Mouse (Mus musculus) left cerebral cortex, postnatal 4 days (tissue): ENCODE measurements around the gene Card10. TPM values are rescaled to one million over a fixed set of nuclear protein-coding genes. Genes with fewer than 3 reads are reported as not detected.
"Not testable (repeated sequence)": the region's sequence is repeated elsewhere in the genome, so short reads cannot be mapped to it uniquely, and the experiment has no call there.

Experiments
- DNase-seq: peaks from one replicate; pipeline ENCODE4 v3.0.0-alpha.2; 2022
- intact Hi-C: fragments of 180-260 bp; cut with DNase I; formaldehyde crosslinking; loops from one replicate; pipeline ENCODE4 v1.15.1; 2025
- total RNA-seq, 2 experiments: library from RNA; stranded (reverse); gene quantifications; 2 replicates each; pipeline ENCODE4 v1.2.3; 2021

The Card10 gene
- 1 to 10 TPM; 5.2 to 5.4 TPM for total RNA-seq

DNA sequence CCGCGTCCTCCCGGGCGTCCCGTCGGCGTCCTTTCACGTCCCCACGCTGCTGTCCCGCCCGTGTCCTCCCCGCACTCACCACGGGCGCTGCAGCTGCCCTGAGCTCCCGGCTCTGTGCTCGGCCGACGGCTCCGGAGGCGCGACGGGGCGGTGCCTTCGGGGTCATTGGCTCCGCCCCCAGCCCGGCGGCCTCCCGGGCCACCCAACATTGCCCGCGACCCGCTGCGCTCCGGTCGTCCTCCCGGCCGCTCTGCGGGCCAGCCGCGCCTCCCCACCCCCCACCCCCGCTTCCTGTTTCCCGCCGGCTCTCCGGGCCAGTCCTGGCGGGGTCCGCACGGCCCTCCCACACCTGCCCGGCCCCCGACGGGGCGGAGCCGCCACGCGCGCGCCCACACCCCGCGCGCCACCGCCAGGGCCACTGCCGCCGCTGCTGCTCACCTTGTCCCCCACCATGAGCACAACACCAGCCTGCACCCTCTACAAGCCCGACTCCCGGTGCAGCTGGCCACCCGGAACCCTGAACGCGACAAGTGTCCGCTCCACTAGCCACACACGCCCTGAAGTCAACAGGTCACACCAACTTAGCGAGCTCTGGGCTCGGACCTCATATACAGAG lies at the start of gene Card10:
TSS of gene Card10 (minus strand) at position 267 of the 616 bp plus-strand sequence.
- DNase-seq, result no peak
- intact Hi-C loops, result no loop called here

DNA sequence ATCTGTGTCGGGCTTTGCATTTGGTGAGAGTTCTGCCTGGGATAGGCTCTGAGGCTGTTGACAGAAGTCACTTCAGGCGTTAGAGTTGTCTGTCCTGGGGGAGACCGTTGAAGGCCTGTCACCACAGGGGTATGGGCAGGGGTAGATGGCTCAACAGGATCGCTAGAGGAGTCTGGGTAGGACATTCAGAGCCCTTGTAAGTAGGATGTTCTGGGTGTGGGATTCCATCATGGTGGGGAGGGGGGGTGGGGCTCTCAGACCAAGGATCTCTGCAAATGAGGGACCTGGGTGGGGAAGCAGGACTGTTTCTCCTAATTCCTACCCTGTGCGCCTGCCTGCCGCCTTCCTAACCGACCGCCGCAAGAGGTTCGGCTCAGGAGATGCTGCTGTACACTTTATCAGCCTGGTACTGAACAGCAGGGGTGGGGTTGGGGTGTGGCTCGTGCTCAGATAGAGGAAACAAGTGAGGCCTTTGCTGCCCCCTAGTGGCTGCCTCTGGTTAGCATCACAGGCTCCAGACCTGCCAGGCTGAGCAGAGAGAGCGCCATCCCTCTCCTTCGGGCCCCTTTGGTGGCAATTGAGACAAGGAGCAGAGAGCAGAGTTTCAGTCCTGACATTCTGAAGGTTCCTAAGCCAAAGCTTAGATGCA lies 48.8 kb upstream of the Card10 start:
- peak; percentile 96 for DNase-seq
- intact Hi-C loops, result no loop called here

DNA sequence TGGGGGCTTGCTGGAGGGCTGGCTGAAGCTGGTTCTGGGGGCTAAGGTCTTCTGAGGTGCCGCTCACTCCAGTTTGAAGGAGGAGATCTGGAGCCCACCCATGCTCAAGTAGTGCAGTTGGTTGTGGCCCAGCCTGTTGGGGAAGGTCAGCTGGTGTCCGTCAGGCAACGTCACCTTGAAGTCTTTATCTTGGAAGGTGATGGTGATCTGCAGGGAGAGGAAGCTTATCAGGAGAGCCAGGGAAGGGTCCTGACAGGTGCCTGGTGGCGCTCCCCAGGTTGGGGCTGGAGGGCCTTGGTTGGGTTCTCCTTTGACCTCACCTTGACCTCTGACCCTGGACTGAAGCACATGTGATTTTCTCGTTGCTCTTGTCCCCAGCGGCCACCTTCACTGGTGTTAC lies 48.1 kb upstream of the Card10 start:
- no peak for DNase-seq
- intact Hi-C loops, result no loop called here

DNA sequence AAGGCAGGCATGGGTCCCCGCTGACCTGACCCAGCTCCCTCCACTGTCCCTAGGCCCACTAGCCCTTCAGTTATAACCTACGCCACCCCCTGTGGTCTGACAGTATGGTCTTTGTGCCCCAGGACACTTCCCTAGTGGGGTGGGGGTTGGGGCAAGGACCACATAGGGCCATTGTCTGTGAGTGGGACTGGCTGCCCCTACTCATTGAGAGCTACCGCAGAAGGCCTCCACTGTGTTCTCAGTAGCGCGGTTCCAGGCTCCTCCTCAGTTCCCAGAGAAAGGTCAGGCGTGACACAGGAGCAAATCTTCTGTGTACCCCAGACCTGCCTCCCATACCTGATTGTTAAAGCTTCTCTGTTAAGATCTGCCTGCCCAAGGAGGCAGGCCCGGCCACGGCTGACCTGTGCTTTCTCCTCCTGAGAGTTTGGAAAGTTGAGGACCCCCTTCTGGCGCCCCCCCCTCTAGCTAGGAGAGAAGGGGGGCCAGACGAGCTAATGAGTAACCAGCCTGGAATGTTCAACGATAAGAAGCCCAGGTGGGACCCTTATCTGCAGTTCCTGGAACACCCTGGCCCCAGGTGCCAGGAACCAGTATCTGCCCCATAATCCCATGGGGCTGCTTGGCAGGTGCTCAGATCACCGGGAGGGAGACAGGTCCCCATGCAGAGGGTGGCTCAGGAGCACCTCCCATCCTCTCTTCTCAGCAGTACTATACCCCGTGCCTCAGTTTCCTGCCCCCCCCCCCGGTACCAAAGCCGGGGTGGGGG lies 47.4 kb upstream of the Card10 start:
- DNase-seq, result no peak
- intact Hi-C loops, result no loop called here

DNA sequence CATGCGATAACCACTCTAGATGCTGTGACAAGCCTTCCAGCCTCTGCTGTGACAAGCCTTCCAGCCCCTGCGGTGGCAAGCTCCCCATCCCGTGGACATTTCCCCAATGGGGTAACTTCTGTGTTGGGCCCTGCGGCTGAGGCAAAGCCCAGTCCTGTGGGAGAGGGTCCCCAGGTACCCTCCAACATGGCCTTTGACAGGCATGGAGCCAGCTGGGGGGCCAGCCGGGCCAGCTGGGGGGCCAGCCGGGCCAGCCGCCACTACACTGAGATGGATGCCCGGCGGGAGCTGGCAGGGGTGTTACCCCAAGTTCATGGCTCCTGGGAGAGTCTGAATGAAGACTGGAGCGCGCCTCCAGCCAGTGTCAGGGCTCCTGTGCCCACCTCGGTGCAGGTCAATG lies 46.6 kb upstream of the Card10 start:
- DNase-seq, result no peak
- intact Hi-C loops, result no loop called here

DNA sequence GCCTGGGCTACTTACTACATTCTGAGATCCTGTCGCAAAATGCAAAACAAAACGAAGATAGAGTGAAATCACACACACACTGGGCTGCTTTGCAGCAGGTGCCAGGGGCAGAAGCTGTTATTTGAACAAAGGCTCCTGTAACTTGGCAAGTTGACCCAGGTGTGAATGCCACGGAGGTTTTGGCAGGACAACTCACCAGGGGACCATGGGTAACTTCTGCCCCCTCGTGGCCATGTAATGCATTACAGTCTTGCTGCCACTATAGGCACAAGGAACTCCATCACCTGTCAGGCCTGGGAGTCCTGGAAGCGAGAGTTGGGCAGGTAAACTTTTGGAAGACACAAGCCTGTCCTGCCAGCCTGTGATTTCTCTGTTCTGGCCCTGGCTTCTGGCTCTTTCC lies 45.6 kb upstream of the Card10 start:
- intact Hi-C loops, result no loop called here

DNA sequence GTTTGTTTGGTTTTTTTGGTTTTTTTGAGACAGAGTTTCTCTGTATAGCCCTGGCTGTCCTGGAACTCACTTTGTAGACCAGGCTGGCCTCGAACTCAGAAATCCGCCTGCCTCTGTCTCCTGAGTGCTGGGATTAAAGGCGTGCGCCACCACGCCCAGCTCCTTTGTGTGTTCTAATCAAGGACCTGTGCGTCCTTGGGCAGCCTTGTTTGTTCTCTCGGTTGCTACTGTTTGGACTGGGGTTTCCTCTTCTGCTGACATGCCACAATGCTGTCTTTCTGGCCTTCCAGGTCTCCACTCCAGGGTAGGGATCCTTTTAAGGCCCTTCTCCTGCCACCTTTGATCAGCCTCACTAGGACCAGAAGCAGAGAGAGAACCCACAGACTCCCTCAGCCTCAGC lies 44.0 kb upstream of the Card10 start:
- intact Hi-C loops, DNase-seq: not testable (repeated sequence)

More for the DNA sequence above, 45.6 kb upstream of the Card10 start:
- peak; percentile 73 for DNase-seq

DNA sequence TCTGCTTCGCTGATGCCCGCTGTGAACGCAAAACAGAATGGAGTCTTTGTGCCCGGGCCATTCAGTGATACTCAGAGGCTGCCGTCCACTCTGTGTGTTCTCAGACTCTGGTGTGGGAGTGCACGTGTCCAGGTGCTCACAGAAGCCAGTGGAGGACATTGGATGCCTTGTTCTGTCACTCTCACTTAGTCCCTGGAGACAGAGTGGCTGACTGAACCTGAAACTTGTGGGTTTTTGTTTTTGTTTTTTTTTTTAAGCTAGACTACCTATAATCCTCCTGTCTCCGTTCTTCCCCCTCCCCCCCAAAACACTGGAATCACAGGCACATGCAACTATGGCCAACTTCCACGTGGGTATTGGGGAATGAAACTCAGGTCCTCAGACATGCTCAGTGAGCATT lies 43.5 kb upstream of the Card10 start:
- intact Hi-C loops, result no loop called here
- DNase-seq, result no peak

DNA sequence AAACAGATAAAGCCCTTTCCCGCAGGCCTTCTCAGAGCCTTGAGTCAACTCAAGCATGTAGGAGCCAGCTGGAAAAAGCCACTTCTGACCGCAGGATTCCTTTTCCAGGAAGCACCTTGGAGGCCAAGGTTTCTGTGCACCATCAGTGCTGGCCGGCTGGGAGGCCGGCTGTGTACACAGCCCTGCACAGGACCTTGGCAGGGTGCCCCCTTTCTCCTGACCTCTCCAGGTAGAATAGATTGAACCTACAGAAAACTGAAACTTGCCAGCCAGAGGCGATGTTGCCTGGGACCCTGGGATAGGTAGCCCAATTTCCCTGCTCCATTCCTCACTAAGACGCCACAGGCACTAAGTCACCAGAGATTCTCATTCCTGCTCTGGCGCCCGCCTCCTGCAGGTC lies 43.0 kb upstream of the Card10 start:
- intact Hi-C loops, result no loop called here
- DNase-seq, result no peak

DNA sequence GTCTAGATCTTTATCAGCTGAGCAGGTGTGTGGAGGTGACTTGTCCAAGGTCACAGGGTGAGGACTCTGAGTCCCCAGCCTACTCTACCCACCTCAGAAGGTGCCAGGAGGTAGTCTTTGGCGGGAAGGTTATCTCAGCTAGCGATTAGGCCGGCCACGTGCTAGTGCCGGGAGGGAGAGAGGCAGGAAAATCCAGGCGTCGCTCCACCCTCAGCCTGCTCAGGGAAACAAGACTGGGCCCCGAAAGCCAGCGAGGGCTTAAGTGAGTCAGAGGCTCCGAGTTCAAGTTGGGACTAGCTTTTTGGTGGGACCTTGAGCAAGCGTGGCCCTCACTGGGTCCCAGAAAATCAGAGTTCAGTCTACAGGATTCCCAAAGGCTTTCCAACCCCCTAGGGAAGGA lies 42.5 kb upstream of the Card10 start:
- DNase-seq, result no peak
- intact Hi-C loops, result no loop called here

DNA sequence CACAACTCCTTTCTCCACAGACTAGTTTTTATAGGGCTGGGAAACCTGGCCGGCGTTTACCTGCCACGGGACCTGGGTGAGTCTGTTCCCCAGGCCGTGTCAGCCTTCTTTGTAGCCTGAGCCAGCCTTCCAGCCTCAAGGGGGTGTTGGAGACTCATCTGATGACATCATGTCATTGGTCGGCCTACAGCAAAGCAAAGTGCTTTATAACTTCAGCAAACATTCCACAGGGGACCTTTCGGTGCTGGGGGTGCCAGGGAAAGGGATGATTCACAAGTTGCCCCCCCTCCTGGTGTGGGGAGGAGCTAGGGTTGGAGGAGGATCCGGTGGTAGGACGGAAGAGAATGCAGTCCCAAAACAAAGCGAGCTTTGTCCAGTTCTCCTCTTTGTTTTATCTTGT lies 41.9 kb upstream of the Card10 start:
- no peak for DNase-seq

DNA sequence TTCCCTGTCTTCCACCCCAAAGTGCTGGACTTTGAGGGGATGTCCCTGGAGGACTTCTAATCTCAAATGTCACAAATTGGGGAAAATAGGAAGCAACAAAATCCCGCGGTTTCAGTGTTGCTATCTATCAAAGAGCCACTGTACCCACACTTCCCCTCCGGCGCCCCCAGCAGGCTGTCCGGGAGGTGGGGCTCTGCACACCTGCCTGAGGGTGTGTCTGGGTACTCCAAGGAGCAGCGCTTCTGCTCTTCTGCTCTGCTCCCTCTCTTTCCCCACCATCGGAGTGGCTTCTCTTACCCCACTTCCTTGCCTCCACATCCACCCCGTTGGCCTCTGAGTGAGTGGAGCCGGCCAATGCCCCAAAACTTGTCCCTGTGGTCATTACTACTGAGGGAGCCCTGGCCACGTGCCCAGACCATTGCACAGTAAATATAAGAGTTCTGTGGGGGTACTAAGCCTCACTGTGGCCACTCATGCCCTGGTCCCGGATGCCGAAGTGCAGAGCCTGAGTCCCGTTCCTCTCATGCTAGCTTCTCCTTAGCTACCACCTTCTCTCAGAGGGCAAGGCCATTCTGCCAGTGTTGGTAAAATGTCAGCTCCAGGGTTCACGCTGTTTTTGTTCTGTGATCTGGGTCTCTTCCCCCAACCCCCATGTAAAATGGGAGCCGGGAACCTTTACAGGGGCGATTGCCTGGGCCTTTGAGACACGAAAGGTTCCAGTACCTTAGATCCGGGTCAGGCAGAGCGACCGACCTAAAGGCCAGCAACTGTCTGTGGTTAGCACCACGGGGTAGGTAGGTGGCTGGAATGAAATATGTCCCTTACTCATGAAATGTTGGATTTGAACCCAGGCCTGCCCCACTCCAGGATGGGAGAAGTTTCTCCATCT lies 41.0 kb upstream of the Card10 start:
- intact Hi-C loops, result no loop called here

More for the DNA sequence above, 41.9 kb upstream of the Card10 start:
- intact Hi-C loops, result no loop called here

DNA sequence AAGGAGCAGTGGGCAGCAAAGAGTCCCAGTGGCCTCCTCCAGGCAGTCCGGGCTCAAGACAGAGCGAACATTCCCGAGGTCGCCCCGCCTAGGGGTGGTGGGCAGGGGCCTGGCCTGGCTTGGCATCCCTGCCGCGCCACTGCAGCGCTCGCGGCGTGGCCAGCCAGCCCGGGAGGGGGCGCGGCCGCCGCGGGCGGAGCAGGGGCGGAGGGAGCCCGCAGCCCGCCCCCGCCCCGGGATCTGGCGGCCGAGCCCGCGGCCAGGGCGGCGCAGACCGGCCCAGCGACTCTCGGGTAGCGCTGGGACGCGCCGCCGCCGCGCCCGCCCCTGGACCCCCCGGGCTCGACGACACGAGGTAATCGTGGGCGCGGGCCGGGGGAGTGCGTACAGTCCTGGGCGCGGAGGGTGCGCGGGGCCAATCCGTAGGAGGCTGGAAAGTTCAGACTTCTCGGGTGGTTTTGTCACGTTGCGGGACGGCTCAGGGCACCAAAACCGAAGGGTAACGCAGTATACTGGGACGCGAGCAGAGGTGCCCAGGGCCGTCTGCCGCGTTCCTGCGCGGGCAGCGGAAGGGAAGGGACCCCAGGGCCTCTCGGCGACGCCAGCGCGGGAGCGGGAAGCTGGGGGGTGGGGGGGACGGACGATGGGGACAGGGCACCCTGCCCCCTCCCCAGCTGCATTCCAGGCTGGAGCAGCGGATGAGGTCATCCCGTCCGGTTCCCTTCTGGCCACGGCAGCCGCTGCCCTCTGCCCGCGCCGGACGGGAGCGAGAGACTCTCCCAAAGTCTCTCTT lies 39.7 kb upstream of the Card10 start, which contains the start of gene Cdc42ep1:
TSS of gene Cdc42ep1 (plus strand) at position 254 of the 793 bp plus-strand sequence.
- peak; percentile 45 for DNase-seq
- intact Hi-C loops, result no loop called here

More for the DNA sequence above, 41.0 kb upstream of the Card10 start:
- DNase-seq, result no peak

DNA sequence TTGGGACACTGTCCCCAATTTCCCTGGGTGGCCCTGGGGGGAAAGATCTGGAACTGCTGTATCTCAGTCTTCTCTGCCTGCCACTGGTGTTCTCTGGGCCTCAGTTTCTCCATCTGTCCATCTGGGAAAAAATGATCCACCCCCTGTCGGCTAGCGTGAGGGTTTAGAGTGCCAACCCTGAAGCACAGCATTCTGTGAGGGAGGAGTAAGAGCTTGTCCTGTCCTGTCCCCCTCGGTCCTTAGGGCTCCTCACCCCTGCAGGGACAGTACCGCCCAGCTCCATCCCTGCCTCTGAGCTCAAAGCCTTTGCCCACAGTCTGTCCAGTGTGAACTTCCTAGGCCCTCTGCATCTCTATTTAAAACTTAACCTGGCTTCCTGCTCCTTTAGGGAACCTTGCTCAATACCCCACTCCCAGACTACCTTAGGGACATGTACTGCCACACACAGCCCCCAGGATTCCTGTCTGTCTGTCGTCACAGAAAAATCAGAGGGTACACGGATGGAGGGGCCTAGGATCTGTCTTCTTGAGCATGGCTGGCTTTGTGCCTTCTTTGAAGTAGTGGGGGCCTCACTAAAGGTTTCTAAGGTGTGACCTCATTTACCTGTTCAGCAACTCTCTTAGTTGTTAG lies 38.4 kb upstream of the Card10 start:
- no peak for DNase-seq
- intact Hi-C loops, result no loop called here

DNA sequence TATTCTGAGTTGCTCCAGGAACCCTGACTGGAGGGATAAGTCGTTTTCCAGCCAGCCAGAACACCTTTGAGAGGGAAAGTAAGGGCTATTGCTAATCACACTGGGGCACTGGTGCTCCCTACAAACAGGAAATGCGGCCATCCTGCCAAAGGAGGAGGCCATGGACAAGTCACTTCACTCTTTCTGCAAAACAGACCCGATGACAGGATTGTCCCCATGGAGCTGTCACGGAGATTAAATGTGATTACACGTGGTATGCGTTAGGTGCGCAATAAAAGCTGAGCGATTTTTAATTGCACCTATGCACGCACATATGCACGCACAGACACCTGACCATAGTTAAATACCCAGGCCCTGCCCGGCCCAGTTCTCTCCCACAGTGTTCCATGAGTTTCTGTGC lies 37.9 kb upstream of the Card10 start:
- no peak for DNase-seq
- intact Hi-C loops, result no loop called here

DNA sequence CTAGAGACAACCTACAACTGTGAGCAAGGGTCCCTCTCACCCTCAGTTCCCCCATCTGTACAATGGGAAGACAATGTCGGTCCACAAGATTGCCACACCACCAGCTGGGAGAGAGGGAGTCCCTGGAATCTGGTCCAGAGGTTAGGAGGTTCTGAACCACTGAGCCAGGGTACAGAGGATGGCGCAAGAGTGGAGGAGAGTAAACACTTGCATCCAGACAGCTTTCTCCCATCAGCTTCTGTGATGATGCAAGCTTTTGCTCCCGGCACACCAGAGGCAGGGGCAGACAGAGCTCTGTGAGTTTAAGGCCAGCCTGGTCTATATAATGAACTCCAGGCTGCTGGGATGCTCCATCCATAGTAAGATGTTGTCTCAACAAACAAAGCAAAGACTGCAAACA lies 37.4 kb upstream of the Card10 start:
- no peak for DNase-seq
- intact Hi-C loops, result no loop called here

DNA sequence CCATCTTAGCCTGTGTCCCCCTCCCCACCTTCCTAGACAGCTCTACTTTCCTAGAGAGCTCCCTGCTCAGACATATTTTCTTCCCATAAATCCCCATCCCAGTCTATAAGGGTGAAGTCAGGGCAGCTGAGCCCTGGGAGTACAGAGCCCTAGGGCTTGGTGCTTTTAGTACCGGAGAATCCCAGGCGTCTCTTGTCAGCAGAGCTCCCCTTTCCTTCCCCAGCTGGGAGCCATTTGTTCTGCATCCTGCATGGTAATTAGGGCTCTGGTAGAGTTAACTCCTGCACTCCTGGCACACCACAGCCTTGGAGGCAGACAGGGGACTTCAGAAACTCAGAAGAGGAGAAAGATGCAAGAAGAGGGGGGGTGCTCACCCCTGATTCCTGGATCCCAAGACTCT lies 36.9 kb upstream of the Card10 start:
- no peak for DNase-seq
- intact Hi-C loops, result no loop called here

DNA sequence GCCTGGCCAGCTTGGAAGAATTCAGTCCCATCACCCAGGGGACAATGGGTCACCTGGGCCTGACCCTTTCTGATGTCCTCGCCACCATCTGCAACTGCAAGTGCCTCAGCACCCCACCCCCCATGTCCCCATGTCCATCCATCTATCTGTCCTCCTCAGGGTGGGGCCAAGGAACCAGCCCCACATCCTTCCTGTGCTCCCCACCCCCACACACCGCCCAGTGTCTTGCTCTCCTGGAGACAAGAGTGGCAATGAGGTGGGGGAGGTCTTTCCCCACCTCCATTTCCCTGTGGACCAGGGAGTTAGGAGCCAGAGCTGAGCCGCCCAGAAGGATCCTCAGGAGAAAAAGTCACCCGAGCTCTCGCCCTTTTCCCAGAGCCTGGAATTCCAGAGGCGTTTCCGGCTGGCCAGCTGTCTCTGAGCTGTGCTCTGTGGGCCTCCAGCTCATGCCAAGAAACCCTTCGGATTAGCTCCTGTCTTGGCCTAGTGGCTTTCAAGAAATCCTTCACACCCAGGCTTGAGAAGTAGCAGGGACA lies 33.3 kb upstream of the Card10 start:
- intact Hi-C loops, result no loop called here
- DNase-seq, result no peak
